Mouse (Mus musculus): ENCODE data around the gene D3Ertd254e. TPM values are rescaled to one million over a fixed set of nuclear protein-coding genes. Genes with fewer than 3 reads are reported as not detected.
A peak's percentile ranks its signal among the peaks of the same experiment; 100 is the strongest.
"Not testable (repeated sequence)": the region's sequence is repeated elsewhere in the genome, so short reads cannot be mapped to it uniquely, and the experiment has no call there.

D3Ertd254e gene
- total RNA-seq (2014; rRNA removed) (22.4 and 26.2 TPM in 2 replicates), polyA plus RNA-seq (2015; fragmentation: Nextera tagmentation; extraction: Ambion mirVana) (6.8 and 10.6 TPM in 2 replicates)

GRCm38 (mm10) chr3:36150934-36151686 lies at the start of gene D3Ertd254e:
Gene D3Ertd254e (plus strand): TSS chr3:36151017.
- H3K9ac ChIP-seq: peak within 1 kb of the TSS; percentile 97
- H3K4me1 ChIP-seq (ENCODE audit: insufficient read depth): peaks cover 18% of the 10 kb centered on the region
- DNase-seq (peak; percentile 93), ATAC-seq (peak; percentile 99)
- no peaks in the 10 kb centered on the region for H3K9me3 ChIP-seq (ENCODE audit: low read length)
- 2% methylated on average over 51 of the region's 54 CpGs for WGBS
- no peaks in the 10 kb centered on the region for H3K36me3 ChIP-seq (ENCODE audit: insufficient read depth)
- TF ChIP-seq CTCF (IDR thresholded peaks at IDR 0.05; ENCODE audit: low read depth): peak; percentile 49
- H3K27me3 ChIP-seq (ENCODE audit: insufficient read depth, low read length): no peaks in the 10 kb centered on the region
- peak within 1 kb of the TSS; percentile 87 for H3K4me3 ChIP-seq (ENCODE audit: low read depth, low read length)
- peak within 1 kb of the TSS; percentile 67 for H3K4me2 ChIP-seq (ENCODE audit: low read depth)
- peak within 1 kb of the TSS; percentile 89 for H3K27ac ChIP-seq (ENCODE audit: low read depth, low read length)

GRCm38 (mm10) chr3:36116076-36116475 lies 34.7 kb upstream of the D3Ertd254e start:
- ATAC-seq (no peak), DNase-seq (no peak)
- WGBS: 58% methylated on average over 4 of the region's 4 CpGs
- H3K27me3 ChIP-seq (ENCODE audit: insufficient read depth, low read length): no peaks in the 10 kb centered on the region
- H3K9ac ChIP-seq: no peak overlapping the region
- no peak overlapping the region for H3K4me3 ChIP-seq (ENCODE audit: low read depth, low read length)
- H3K4me1 ChIP-seq (ENCODE audit: insufficient read depth): no peaks in the 10 kb centered on the region
- no peak overlapping the region for H3K4me2 ChIP-seq (ENCODE audit: low read depth)
- no peak overlapping the region for H3K27ac ChIP-seq (ENCODE audit: low read depth, low read length)
- H3K9me3 ChIP-seq (ENCODE audit: low read length): no peaks in the 10 kb centered on the region
- H3K36me3 ChIP-seq (ENCODE audit: insufficient read depth): no peaks in the 10 kb centered on the region
- no peak for TF ChIP-seq CTCF (IDR thresholded peaks at IDR 0.05; ENCODE audit: low read depth)

GRCm38 (mm10) chr3:36119684-36120548 lies 30.9 kb upstream of the D3Ertd254e start:
- Histone ChIP-seq H3K27ac (ENCODE audit: low read depth, low read length) (no peak overlapping the region), H3K27me3 (ENCODE audit: insufficient read depth, low read length) (no peaks in the 10 kb centered on the region), H3K36me3 (ENCODE audit: insufficient read depth) (no peaks in the 10 kb centered on the region), H3K4me2 (ENCODE audit: low read depth) (no peak overlapping the region), H3K9ac (no peak overlapping the region), H3K4me3 (ENCODE audit: low read depth, low read length) (no peak overlapping the region), H3K9me3 (ENCODE audit: low read length) (peaks cover 7% of the 10 kb centered on the region; the same call in 1 of the 2 replicates), H3K4me1 (ENCODE audit: insufficient read depth) (no peaks in the 10 kb centered on the region)
- no peak for TF ChIP-seq CTCF (IDR thresholded peaks at IDR 0.05; ENCODE audit: low read depth)
- DNase-seq (peak; percentile 2), ATAC-seq (peak; percentile 55)

GRCm38 (mm10) chr3:36126176-36126575 lies 24.6 kb upstream of the D3Ertd254e start:
- not testable (repeated sequence) for H3K9ac ChIP-seq; H3K27me3 ChIP-seq (ENCODE audit: insufficient read depth, low read length); H3K4me3 ChIP-seq (ENCODE audit: low read depth, low read length); H3K27ac ChIP-seq (ENCODE audit: low read depth, low read length); H3K9me3 ChIP-seq (ENCODE audit: low read length); H3K4me2 ChIP-seq (ENCODE audit: low read depth); H3K36me3 ChIP-seq (ENCODE audit: insufficient read depth); ATAC-seq; DNase-seq; H3K4me1 ChIP-seq (ENCODE audit: insufficient read depth)
- 98% methylated on average over 9 of the region's 9 CpGs for WGBS

GRCm38 (mm10) chr3:36136152-36136551 lies 14.7 kb upstream of the D3Ertd254e start:
- TF ChIP-seq CTCF (IDR thresholded peaks at IDR 0.05; ENCODE audit: low read depth): no peak
- Histone ChIP-seq H3K27ac (ENCODE audit: low read depth, low read length) (no peak overlapping the region), H3K4me2 (ENCODE audit: low read depth) (no peak overlapping the region), H3K4me3 (ENCODE audit: low read depth, low read length) (no peak overlapping the region), H3K9ac (no peak overlapping the region), H3K9me3 (ENCODE audit: low read length) (no peaks in the 10 kb centered on the region), H3K27me3 (ENCODE audit: insufficient read depth, low read length) (no peaks in the 10 kb centered on the region), H3K36me3 (ENCODE audit: insufficient read depth) (no peaks in the 10 kb centered on the region), H3K4me1 (ENCODE audit: insufficient read depth) (no peaks in the 10 kb centered on the region)
- ATAC-seq (no peak), DNase-seq (no peak)

- H3K27ac ChIP-seq (ENCODE audit: low read depth, low read length): no peak overlapping the region
- no peak overlapping the region for H3K9ac ChIP-seq
- no peaks in the 10 kb centered on the region for H3K27me3 ChIP-seq (ENCODE audit: insufficient read depth, low read length)
- H3K4me3 ChIP-seq (ENCODE audit: low read depth, low read length): no peak overlapping the region
- TF ChIP-seq CTCF (IDR thresholded peaks at IDR 0.05; ENCODE audit: low read depth): peak; percentile 45
- H3K4me2 ChIP-seq (ENCODE audit: low read depth): no peak overlapping the region
- ATAC-seq (no peak), DNase-seq (peak; percentile 31)
- no peaks in the 10 kb centered on the region for H3K4me1 ChIP-seq (ENCODE audit: insufficient read depth)
- no peaks in the 10 kb centered on the region for H3K36me3 ChIP-seq (ENCODE audit: insufficient read depth)
- no peaks in the 10 kb centered on the region for H3K9me3 ChIP-seq (ENCODE audit: low read length)
- WGBS: 45% methylated on average over 2 of the region's 2 CpGs
Measured at GRCm38 (mm10) chr3:36137560-36137959, 13.3 kb upstream of the D3Ertd254e start.

GRCm38 (mm10) chr3:36138171-36138660 lies 12.6 kb upstream of the D3Ertd254e start:
- no peak overlapping the region for H3K9ac ChIP-seq
- DNase-seq (no peak), ATAC-seq (no peak)
- H3K4me3 ChIP-seq (ENCODE audit: low read depth, low read length): no peak overlapping the region
- H3K27ac ChIP-seq (ENCODE audit: low read depth, low read length): no peak overlapping the region
- no peak for TF ChIP-seq CTCF (IDR thresholded peaks at IDR 0.05; ENCODE audit: low read depth)
- no peaks in the 10 kb centered on the region for H3K9me3 ChIP-seq (ENCODE audit: low read length)
- no peaks in the 10 kb centered on the region for H3K27me3 ChIP-seq (ENCODE audit: insufficient read depth, low read length)
- H3K4me1 ChIP-seq (ENCODE audit: insufficient read depth): no peaks in the 10 kb centered on the region
- WGBS: 69% methylated on average over 1 of the region's 1 CpGs
- H3K4me2 ChIP-seq (ENCODE audit: low read depth): no peak overlapping the region
- no peaks in the 10 kb centered on the region for H3K36me3 ChIP-seq (ENCODE audit: insufficient read depth)

Measured in forebrain, postnatal 0 days (tissue).